Mouse (Mus musculus) ES-E14 (cell line): ENCODE data around the gene Fev. TPM values are rescaled to one million over a fixed set of nuclear protein-coding genes. Genes with fewer than 3 reads are reported as not detected.

Source experiments
- DNase-seq: peaks from one replicate; pipeline ENCODE4 v3.0.0-alpha.2; 2013; ENCODE audit warnings: low read depth, low spot score
- H3K27ac ChIP-seq: 2 replicates; pipeline ENCODE4 v1.5.1; 2012; ENCODE audit warnings: low read depth, mild to moderate bottlenecking, low read length, moderate library complexity, mixed read lengths; ENCODE audit not compliant: poor library complexity, insufficient read depth, severe bottlenecking
- H3K36me3 ChIP-seq: 2 replicates; pipeline ENCODE4 v1.6.1; 2012; ENCODE audit warnings: mild to moderate bottlenecking, low read length, moderate library complexity, mixed read lengths; ENCODE audit not compliant: control insufficient read depth, poor library complexity, insufficient read depth, severe bottlenecking
- H3K4me1 ChIP-seq, 2 experiments: fragments of 150-350 bp in 1 of 2; sonication (generic) in 1 of 2; 2 replicates each; pipeline ENCODE4 v1.6.1; 2012; ENCODE audit warnings: low read length in 2 of 2, mild to moderate bottlenecking in 1 of 2, mixed read lengths in 1 of 2; ENCODE audit not compliant: control insufficient read depth in 2 of 2, insufficient read depth in 2 of 2, poor library complexity in 1 of 2
- H3K4me3 ChIP-seq, 2 experiments: fragments of 150-350 bp in 1 of 2; sonication (generic) in 1 of 2; 2 replicates each; pipeline ENCODE4 v1.5.1; 2012; ENCODE audit warnings: low read length in 2 of 2, low read depth in 1 of 2, mild to moderate bottlenecking in 1 of 2, mixed read lengths in 1 of 2; ENCODE audit not compliant: insufficient read depth in 1 of 2, poor library complexity in 1 of 2, severe bottlenecking in 1 of 2
- H3K9ac ChIP-seq: 2 replicates; pipeline ENCODE4 v1.6.1; 2012; ENCODE audit warnings: low read depth, mild to moderate bottlenecking, low read length, mixed read lengths; ENCODE audit not compliant: poor library complexity, insufficient read depth, severe bottlenecking
- H3K9me3 ChIP-seq: fragments of 150-350 bp; sonication (generic); 2 replicates; pipeline ENCODE4 v1.6.1; 2012; ENCODE audit warnings: low read depth, mild to moderate bottlenecking, low read length; ENCODE audit not compliant: control insufficient read depth, insufficient read depth
- CHD2 ChIP-seq: IDR thresholded peaks from 2 replicates; pipeline ENCODE4 v1.6.1; 2014; ENCODE audit warnings: mild to moderate bottlenecking, low read depth, low read length, inconsistent platforms
- HCFC1 ChIP-seq: IDR thresholded peaks from 2 replicates; pipeline ENCODE4 v1.6.1; 2012; ENCODE audit warnings: low read length, inconsistent platforms, borderline replicate concordance; ENCODE audit not compliant: insufficient read depth
- MAFK ChIP-seq: IDR thresholded peaks from 2 replicates; pipeline ENCODE4 v1.6.1; 2014; ENCODE audit warnings: mild to moderate bottlenecking, low read depth, low read length, inconsistent platforms; ENCODE audit not compliant: insufficient read depth
- ZC3H11A ChIP-seq: IDR thresholded peaks from 2 replicates; pipeline ENCODE4 v1.6.1; 2012; ENCODE audit warnings: low read depth, mild to moderate bottlenecking, inconsistent platforms, low read length, borderline replicate concordance
- ZNF384 ChIP-seq: IDR thresholded peaks from 2 replicates; pipeline ENCODE4 v1.6.1; 2012; ENCODE audit warnings: low read depth, low read length, inconsistent platforms
- in situ Hi-C, 2 experiments: fragments of 600-800 bp; cut with MboI; formaldehyde crosslinking; loops; one replicate each; pipeline ENCODE4 v1.15.1; 2025; ENCODE audit warnings: low sequenced_read_pairs in 2 of 2, inconsistent platforms in 1 of 2; ENCODE audit not compliant: unreplicated experiment in 2 of 2
- total RNA-seq: library from RNA; depleted of rRNA; stranded (reverse); fragments of 300-350 nt; gene quantifications from 2 replicates; pipeline ENCODE4 v1.2.3, GENCODE M21; 2012

Gene Fev
- total RNA-seq, 1 experiment: not detected

DNA sequence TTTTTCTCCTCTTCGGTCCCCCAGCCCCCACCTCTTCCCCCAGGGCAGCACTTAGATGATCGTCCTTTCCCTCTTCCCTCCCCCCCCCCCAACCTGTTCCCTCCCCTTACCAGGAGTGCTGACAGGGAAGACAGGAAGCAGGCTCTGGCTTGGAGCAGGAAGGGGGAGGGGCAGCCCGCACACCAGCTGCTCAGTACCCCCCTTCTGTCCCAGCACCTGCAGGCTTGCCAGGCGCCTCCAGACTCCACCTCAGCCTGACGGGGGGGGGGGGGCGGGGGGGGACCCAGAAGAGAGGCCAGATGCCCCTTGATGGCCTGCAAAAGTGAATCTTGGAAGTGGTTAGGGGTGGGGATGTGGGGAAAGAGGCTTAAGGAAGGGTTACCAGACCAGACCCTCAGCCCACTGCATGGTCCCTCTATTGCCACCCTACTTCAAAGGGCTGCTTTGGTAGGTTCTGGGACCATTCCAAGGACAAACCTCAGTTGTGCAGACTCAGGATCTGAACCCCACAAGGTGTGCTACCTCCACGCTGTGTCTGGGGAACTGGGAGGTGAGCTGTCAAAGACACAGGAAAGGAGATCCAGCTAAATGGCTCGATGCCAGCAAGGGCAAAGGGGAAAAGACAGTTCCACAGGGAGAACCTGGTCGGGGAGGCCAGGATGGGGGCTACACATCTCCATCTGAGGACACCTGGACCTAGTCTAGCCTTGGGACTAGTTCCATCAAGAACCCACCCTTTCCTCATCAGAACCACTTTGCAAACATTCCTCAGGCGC, 13.6 kb upstream of the Fev start:
- Histone ChIP-seq H3K4me3 (no peak overlapping the region), H3K9ac (no peak overlapping the region), H3K36me3 (no peaks in the 10 kb centered on the region), H3K9me3 (no peaks in the 10 kb centered on the region), H3K27ac (no peak overlapping the region), H3K4me1 (peaks cover 0 to 11% of the 10 kb centered on the region in 2 experiments; a peak in 1 of 4 replicates)
- in situ Hi-C loops: no loop called here
- no peak for DNase-seq
- TF ChIP-seq CHD2 (no peak), ZC3H11A (no peak), ZNF384 (no peak), HCFC1 (no peak), MAFK (no peak)

DNA sequence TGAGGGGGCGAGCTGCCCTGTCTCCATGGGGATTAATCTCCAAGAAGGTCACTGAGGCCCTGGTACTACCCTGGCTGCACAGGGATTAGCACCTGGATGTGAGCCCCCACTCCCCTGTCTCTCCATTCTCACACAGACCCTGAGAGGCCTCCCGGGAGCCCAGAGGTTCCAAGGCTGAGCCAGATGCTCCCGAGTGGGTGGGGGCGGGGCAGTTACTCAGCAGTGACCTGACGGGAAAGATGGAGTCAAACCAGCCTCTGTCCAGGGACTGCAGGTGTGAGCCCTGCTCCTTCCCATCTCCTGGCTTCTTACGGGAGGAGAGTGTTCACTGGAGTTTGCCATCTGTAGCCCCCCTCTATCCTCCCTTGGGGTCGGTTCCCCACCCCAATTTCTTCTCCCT, 12.8 kb upstream of the Fev start:
- H3K9me3 ChIP-seq: no peaks in the 10 kb centered on the region
- H3K9ac ChIP-seq: no peak overlapping the region
- TF ChIP-seq ZC3H11A (no peak), HCFC1 (no peak), ZNF384 (no peak), MAFK (no peak), CHD2 (no peak)
- H3K4me1 ChIP-seq: peaks cover 0 to 13% of the 10 kb centered on the region in 2 experiments; a peak in 1 of 4 replicates
- DNase-seq: no peak
- H3K36me3 ChIP-seq: no peaks in the 10 kb centered on the region
- no peak overlapping the region for H3K27ac ChIP-seq
- 0 out of 4 replicates have a peak overlapping the region, but pooled peaks of 1 of the 2 experiments have one; percentile 6 for H3K4me3 ChIP-seq
- in situ Hi-C loops: no loop called here

- Histone ChIP-seq H3K36me3 (no peaks in the 10 kb centered on the region), H3K4me1 (peaks cover 0 to 11% of the 10 kb centered on the region in 2 experiments; a peak in 1 of 4 replicates), H3K27ac (no peak overlapping the region), H3K4me3 (no peak overlapping the region), H3K9me3 (no peaks in the 10 kb centered on the region), H3K9ac (no peak overlapping the region)
- in situ Hi-C loops: no loop called here
- TF ChIP-seq CHD2 (no peak), ZC3H11A (no peak), MAFK (no peak), ZNF384 (no peak)
- DNase-seq: no peak
These were observed 9.7 kb upstream of the Fev start for GRCm38 (mm10) chr1:74894966-74895365.

- no peaks in the 10 kb centered on the region for H3K36me3 ChIP-seq
- peak within 1 kb of the TSS; percentile 27 to 30 for H3K4me3 ChIP-seq
- no peak for TF ChIP-seq CHD2
- TF ChIP-seq MAFK: peak; percentile 18; the same call in 1 of the 2 replicates
- no peak for TF ChIP-seq HCFC1
- no peak for TF ChIP-seq ZNF384
- no peak within 1 kb of the TSS for H3K9ac ChIP-seq
- in situ Hi-C loops: no loop called here
- H3K4me1 ChIP-seq: peaks cover 0 to 8% of the 10 kb centered on the region in 2 experiments; a peak in 1 of 4 replicates
- H3K9me3 ChIP-seq: no peaks in the 10 kb centered on the region
- DNase-seq: no peak
- no peak within 1 kb of the TSS for H3K27ac ChIP-seq
These were observed 8.1 kb upstream of the Fev start, which contains the start of gene Cryba2 for GRCm38 (mm10) chr1:74893134-74893855. TSS of gene Cryba2 (minus strand) at chr1:74893143.
